Mouse (Mus musculus): ENCODE data around the gene Svip. TPM values are rescaled to one million over a fixed set of nuclear protein-coding genes. Genes with fewer than 3 reads are reported as not detected.
A peak's percentile ranks its signal among the peaks of the same experiment; 100 is the strongest.

The Svip gene
- total RNA-seq (2021) = 29.4 and 35.8 TPM in 2 replicates
- long read RNA-seq, transcript Svip-201 (4 exons, 3,053 nt) = major isoform, 46 of 53 reads
- long read RNA-seq, partial matches to known transcripts = 3 of 53 reads
- long read RNA-seq, other reads (novel, unspliced or antisense) = 4 of 53 reads

GRCm38 (mm10) chr7:52005511-52006295, at the start of gene Svip:
Gene Svip (minus strand): TSS chr7:52006018.
- DNase-seq = peak; percentile 86

DNA sequence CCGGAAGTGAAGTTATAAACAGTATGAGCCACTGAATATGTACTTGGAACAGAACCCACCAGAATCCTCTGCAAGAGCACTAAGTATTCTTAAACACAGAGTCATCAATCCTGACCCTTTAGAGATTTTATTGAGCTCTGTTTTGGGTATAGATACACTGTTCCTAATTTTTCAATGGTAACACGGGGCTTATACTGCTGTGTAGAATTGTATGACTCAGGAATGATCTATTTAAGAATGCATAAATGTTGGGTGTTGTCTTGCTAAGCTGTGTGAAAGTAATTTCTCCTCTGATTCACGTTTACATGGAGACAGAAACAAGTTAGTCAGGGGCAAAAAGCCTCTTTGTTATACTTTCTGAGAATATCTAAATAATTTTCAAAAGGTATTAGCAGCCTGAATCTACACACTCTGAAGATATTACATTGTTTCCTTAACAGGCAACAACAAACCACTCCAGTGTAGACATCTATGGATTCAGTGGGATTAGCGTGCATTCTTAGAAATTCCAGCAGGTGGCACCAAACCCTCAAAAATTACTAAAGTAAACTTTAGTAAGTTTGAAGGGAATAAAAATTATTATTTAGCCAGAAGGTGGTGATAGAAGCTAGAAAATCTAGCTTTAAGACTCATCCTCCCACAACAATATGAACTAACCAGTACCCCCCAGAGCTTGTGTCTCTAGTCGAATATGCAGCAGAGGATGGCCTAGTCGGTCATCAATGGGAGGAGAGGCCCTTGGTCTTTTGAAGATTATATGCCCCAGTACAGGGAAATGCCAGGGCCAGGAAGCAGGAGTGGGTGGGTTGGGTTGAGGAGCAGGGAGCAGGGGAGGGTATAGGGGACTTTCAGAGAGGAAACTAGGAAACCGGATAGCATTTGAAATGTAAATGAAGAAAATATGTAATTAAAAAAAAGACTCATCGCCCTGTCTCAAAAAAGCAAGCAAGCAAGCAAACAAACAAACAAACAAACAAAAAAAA, 32.1 kb upstream of the Svip start:
- peak; percentile 25 for DNase-seq

- no peak for DNase-seq
Measured at GRCm38 (mm10) chr7:52024050-52024626, 18.3 kb upstream of the Svip start.

GRCm38 (mm10) chr7:52022039-52022438, 16.2 kb upstream of the Svip start:
- DNase-seq = no peak

GRCm38 (mm10) chr7:52015628-52016027, 9.8 kb upstream of the Svip start, which contains the start of gene 1700015G11Rik:
Gene 1700015G11Rik (minus strand): TSS chr7:52015728.
- no peak for DNase-seq

DNA sequence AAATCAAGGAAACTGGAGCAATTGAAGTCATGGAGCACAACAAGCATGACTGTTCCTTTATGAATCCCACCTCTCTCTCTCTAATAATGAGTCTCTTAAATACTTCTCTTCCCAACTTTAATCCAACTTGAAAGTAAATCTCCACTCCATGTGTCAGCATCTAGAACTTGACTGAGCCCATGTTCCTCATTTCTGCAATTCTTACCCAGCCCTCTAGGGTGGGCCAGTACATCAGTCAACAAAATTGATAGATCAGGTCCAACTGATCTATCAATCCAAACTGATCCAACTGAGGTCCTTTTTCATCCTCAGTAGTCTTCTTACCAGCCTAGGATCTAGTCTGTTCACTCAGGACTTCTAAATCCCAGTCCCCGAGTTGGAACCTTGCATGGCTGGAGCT, 9.4 kb upstream of the Svip start:
- DNase-seq = no peak

- DNase-seq = no peak
Measured at GRCm38 (mm10) chr7:52013457-52013856, 7.6 kb upstream of the Svip start.

DNA sequence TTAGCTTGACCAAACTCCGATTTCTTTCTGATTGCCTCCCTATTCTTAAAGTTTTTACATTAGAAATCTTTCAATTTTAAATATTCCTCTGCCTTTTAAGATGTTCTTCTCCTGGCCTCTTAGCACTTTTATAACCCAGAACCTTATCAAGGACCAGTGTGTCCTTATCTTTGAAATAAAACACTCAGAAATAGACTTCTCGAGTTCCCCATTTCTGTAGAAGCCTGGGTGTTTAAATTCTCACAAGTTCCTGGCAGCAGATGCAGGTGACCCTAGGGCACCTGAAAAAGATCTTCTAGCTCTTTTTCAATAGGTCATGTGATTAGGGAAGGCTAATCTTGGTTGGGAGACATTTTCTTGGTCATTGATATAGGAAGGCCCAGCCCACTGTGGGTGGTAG, 1.3 kb upstream of the Svip start:
- no peak for DNase-seq

GRCm38 (mm10) chr7:52006296-52006630, 445 bp upstream of the Svip start:
- DNase-seq = no peak

- DNase-seq = no peak
Measured at GRCm38 (mm10) chr7:51991020-51991419, 14.8 kb downstream of the Svip start.

- DNase-seq = no peak
Measured at GRCm38 (mm10) chr7:51986909-51987308, 18.9 kb downstream of the Svip start.

- no peak for DNase-seq
Measured at GRCm38 (mm10) chr7:51985763-51986162, 20.1 kb downstream of the Svip start.

- no peak for DNase-seq
Measured at GRCm38 (mm10) chr7:51982303-51982702, 23.5 kb downstream of the Svip start.

DNA sequence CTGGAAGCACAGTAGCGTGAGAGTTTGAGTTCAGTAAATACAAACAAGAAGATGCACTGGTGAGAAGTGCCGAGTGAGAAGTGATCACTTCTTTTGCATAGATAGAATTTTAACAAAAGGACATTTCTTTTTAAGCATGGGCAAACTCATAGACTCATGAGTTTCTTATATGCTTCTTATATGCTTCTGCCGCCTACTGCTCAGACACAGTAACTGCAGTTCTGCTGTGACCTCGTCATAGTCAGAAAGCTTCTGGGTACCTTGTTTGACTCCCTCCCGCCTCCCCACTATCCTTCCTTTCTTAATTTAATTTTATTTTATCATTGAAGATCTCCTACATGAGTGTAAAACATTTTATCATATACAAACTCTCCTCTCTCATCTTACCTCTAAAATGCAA, 26.5 kb downstream of the Svip start:
- no peak for DNase-seq

GRCm38 (mm10) chr7:51975181-51975580, 30.6 kb downstream of the Svip start:
- DNase-seq = no peak

- DNase-seq = no peak
Measured at GRCm38 (mm10) chr7:51973526-51973925, 32.3 kb downstream of the Svip start.

DNA sequence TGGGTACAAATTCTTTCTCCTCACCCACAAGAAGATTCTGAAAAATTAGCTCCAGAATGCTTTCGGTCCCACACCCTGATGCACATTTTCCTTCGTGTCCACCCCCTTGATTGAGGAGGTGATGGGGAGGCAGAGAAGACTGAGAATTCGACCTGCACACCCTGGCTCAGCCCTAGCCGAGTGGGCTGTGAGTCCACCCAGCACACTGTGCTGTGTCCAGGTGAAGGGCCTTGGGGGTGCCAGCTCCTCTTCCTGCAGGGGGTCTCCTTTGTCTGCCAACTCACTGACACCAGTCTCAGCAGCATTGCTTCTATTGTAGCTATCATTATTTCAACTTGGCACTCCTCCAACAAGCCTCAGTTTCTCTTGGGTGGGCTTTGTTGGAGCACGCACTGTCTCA, 32.7 kb downstream of the Svip start:
- no peak for DNase-seq

DNA sequence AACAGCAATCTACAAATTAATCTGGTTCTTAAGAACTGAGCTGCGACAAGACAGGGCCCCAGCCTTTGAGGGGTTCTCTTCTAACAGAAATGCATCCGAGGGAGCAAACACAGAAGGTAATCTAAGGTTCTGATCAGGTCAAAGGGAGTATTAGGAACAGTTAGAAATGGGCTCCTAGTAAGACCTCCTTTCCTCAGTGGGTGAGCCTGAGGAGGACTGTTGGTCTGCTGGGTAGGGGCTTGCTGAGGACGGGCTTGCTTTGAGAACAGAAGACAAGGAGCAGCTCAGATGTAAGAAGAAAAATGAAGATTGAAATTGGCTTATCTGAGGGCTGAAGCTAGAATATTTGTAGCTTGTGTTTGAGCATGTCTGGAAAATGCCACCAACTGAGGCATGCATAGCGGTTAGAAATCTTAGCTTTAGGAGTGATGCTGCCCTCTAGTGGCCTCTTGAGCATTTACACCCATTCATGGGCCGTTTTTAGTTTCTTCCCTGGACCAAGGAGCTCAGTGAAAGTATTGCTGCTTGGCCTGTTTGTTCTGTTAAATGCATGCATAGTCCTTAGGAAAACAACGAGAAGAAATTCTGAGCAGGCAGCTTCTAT, 33.5 kb downstream of the Svip start:
- DNase-seq = peak; percentile 34

DNA sequence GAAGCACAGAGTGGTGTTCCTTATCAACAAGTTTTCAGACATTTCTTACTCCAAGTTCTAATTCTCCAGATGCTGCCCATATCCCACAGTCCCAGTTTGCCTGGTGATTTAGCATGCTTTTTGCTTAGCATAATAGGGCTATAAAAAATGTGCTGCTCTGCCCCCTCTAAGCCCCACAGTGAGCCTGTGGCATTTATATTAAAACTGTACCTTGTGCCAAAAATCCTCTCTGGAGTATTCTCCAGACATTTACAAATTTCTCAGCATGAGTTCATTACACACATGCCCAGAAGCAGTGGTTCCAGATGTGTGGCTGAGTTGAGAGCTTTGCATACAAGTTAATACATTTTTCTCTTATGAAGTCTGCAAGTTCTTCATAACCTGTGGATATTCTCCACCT, 36.4 kb downstream of the Svip start:
- DNase-seq = no peak

GRCm38 (mm10) chr7:51967581-51967980, 38.2 kb downstream of the Svip start:
- no peak for DNase-seq

- DNase-seq = no peak
Measured at GRCm38 (mm10) chr7:51964681-51965080, 41.1 kb downstream of the Svip start.
